Mouse (Mus musculus) neural tube, embryonic 12.5 days (tissue): ENCODE data around the gene Cfap298. TPM values are rescaled to one million over a fixed set of nuclear protein-coding genes. Genes with fewer than 3 reads are reported as not detected.

Experiments used
- ATAC-seq: fragments of 200-750 bp; cut with Nextera tagmentation; 2 replicates; pipeline ENCODE4 v1.8.0; 2017; ENCODE audit warnings: low read depth, mild to moderate bottlenecking, moderate TSS enrichment, moderate library complexity; ENCODE audit not compliant: low FRiP score
- H3K27ac ChIP-seq: fragments of 300-500 bp; sonication (generic); 2 replicates; pipeline ENCODE4 v1.5.1; 2016
- H3K27me3 ChIP-seq: fragments of 300-500 bp; sonication (generic); replicated peaks from 2 replicates; pipeline ENCODE4 v1.6.1; 2016; ENCODE audit warnings: mild to moderate bottlenecking
- H3K36me3 ChIP-seq: fragments of 300-500 bp; sonication (generic); 2 replicates; pipeline ENCODE4 v1.6.1; 2016; ENCODE audit warnings: mild to moderate bottlenecking
- H3K4me1 ChIP-seq: fragments of 300-500 bp; sonication (generic); 2 replicates; pipeline ENCODE4 v1.6.1; 2016
- H3K4me2 ChIP-seq: fragments of 300-500 bp; sonication (generic); replicated peaks from 2 replicates; pipeline ENCODE4 v1.6.1; 2016; ENCODE audit warnings: mild to moderate bottlenecking
- H3K4me3 ChIP-seq: fragments of 300-500 bp; sonication (generic); 2 replicates; pipeline ENCODE4 v1.5.1; 2016
- H3K9ac ChIP-seq: fragments of 300-500 bp; sonication (generic); 2 replicates; pipeline ENCODE4 v1.6.1; 2016; ENCODE audit warnings: mild to moderate bottlenecking
- H3K9me3 ChIP-seq: fragments of 300-500 bp; sonication (generic); 2 replicates; pipeline ENCODE4 v1.6.1; 2016; ENCODE audit warnings: mild to moderate bottlenecking
- WGBS: fragments of 180-500 bp; shearing (Covaris S2); methylation state at CpG from one replicate; pipeline ENCODE4 v1.1.7; 2016; 5-methylcytosine and 5-hydroxymethylcytosine counted together
- microRNA-seq: library from miRNA; unstranded; fragments of <30 nt; microRNA quantifications from one replicate; pipeline ENCODE4, GENCODE M21; 2017
- polyA plus RNA-seq: library from polyadenylated mRNA; unstranded; fragments of >200 nt; fragmentation: Nextera tagmentation; extraction: Ambion mirVana; gene quantifications from 2 replicates; pipeline ENCODE4 v1.2.1, GENCODE M21; 2016

Cfap298 gene
- polyA plus RNA-seq, 1 experiment from 2014 or later, result 45.0 TPM

DNA sequence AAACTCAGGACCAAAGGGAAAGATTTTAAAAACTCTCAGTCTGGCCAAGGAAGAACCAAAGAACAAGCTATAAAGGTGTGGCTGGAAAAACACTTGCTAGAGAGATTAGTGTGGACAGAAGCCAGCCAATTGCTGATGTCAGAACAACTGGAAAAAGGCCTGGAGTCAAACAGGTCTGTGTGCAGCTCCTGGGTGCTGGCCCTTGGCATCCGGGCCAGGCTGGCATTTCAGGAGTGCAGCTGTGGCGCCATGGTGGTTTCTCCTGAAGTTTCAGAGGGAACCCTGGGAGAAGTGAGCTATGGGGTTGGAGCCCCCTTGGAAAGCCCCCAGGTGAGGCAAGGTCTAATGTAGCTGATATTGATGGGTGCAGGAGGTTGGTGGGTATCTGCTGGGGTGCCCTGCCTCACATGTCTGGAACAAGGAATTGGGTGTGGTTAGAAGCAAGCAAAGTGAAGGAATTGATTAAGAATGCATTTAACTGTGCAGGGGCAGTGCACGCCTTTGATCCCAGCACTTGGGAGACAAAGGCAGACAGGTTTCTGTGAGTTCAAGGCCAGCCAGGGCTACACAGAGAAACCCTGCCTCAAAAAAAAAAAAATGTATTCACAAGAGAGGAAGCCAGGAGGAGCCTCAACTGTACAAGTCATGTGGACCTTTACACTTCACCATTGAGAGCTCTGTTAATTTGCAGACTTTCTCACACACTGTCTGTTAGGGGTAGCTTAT lies 56.6 kb downstream of the Cfap298 start:
- Histone ChIP-seq H3K4me2 (no peak overlapping the region), H3K9me3 (no peaks in the 10 kb centered on the region), H3K4me1 (no peaks in the 10 kb centered on the region), H3K27ac (no peak overlapping the region), H3K4me3 (no peak overlapping the region), H3K36me3 (no peaks in the 10 kb centered on the region), H3K27me3 (0 out of 2 replicates have a peak, but pooled peaks cover 2% of the 10 kb centered on the region), H3K9ac (no peak overlapping the region)
- WGBS, result 88% methylated on average over 3 of the region's 3 CpGs
- no peak for ATAC-seq

Small RNA genes within 50 kb of the gene (microRNA-seq; reads per million reads assigned to microRNA genes)
- gene Gm22933, result not detected

Other genes starting within 250 kb of the Cfap298 start
- 43.4 and 45.6 TPM in 2 replicates for gene Mis18a, start 207.7 kb downstream of the Cfap298 start, polyA plus RNA-seq
- not detected in 2 replicates for gene Mrap, start 196.9 kb downstream of the Cfap298 start, polyA plus RNA-seq
- gene Urb1, start 124.7 kb downstream of the Cfap298 start, polyA plus RNA-seq, result 9.8 and 11.4 TPM in 2 replicates
- gene Eva1c, start 108.4 kb downstream of the Cfap298 start, polyA plus RNA-seq, result 1.7 and 2.4 TPM in 2 replicates
- gene Synj1, start 76.2 kb upstream of the Cfap298 start, polyA plus RNA-seq, result 29.1 and 29.9 TPM in 2 replicates
- 88.3 and 111 TPM in 2 replicates for gene Paxbp1, start 109.4 kb upstream of the Cfap298 start, polyA plus RNA-seq
- 0.27 TPM in 1 of 2 replicates, not detected in the other for gene 4932438H23Rik, start 160.0 kb upstream of the Cfap298 start, polyA plus RNA-seq